24 mouse cellular contexts compared by ENCODE assay signal in the genomic region with DNA sequence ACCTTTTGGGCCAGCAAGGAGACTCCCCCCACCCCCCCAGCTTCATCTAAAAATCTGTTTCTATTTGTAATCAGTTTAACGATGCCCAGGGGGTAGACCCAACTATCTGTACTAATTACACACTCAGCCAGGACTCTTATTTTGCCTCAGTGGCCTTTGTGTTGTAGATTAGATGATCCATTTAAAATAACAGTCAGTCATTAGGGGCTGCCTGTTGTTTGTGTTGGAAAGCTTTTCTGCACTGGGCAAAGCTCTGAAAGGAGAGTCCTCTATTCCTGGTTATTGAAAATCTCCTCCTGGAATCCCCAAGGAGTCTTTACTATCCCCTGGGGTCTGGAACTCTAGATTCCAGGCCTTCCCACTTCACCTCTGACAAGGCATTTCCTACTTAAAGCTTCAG.
DNase-seq lines count a peak whose midpoint lies in the region; ATAC-seq and TF ChIP-seq lines count a peak whose summit lies in the region.
"Had no signal": no experiment of that assay in that cellular context is flagged by ENCODE, and none has a peak within 500 bp of the region (broad histone marks: within the 10 kb centered on the region; RNA-seq: fewer than 3 reads in every experiment).

No protein-coding gene starts in this region.

- DNase-seq in forebrain, embryonic 14.5 days (ENCODE audit: low spot score): peak; percentile 39
- no peak for DNase-seq in forebrain, postnatal 0 days
- peak; percentile 57 for DNase-seq in ZHBTc4 (ENCODE audit: low read depth, low spot score)
- peak; percentile 5 for DNase-seq in retina, embryonic 14.5 days (ENCODE audit: low spot score)
- no peak for DNase-seq in adrenal gland, postnatal 36 days
- DNase-seq in natural killer cell, adult 2 months (ENCODE audit: low spot score in 2 of 2): no peak
- DNase-seq in heart, embryonic 10.5 days (ENCODE audit: low spot score): no peak
- DNase-seq: adrenal gland, adult 2 months; adrenal gland, postnatal 14 days; B cell, adult 2 months; cerebellum, adult 18-20 months; cerebellum, adult 9-10 months; cerebellum, postnatal 14 days; gastrocnemius, postnatal 25 days; heart, adult 18-20 months; heart, postnatal 14 days; heart, postnatal 4 days had no signal

- peaks cover 10% of the 10 kb centered on the region for H3K4me1 ChIP-seq in forebrain, embryonic 14.5 days (ENCODE audit: control insufficient read depth, insufficient read depth, low read length)
- no peaks in the 10 kb centered on the region for H3K4me1 ChIP-seq in forebrain, postnatal 0 days (ENCODE audit: insufficient read depth)
- H3K4me1 ChIP-seq in heart, embryonic 10.5 days: peaks cover 4% of the 10 kb centered on the region; the same call in 1 of the 2 replicates
- H3K4me1 ChIP-seq: embryonic facial prominence, embryonic 12.5 days had no signal

- H3K36me3 ChIP-seq in forebrain, embryonic 14.5 days (ENCODE audit: control insufficient read depth, insufficient read depth, low read length): no peaks in the 10 kb centered on the region
- no peaks in the 10 kb centered on the region for H3K36me3 ChIP-seq in forebrain, postnatal 0 days (ENCODE audit: insufficient read depth)
- H3K36me3 ChIP-seq in heart, embryonic 10.5 days: no peaks in the 10 kb centered on the region
- H3K36me3 ChIP-seq: embryonic facial prominence, embryonic 12.5 days; heart, embryonic 13.5 days had no signal

- 21% methylated on average over 1 of the region's 1 CpGs for WGBS in forebrain, embryonic 14.5 days
- 27% methylated on average over 1 of the region's 1 CpGs for WGBS in forebrain, postnatal 0 days
- 40% methylated on average over 1 of the region's 1 CpGs for WGBS in heart, embryonic 10.5 days

- no peaks in the 10 kb centered on the region for H3K27me3 ChIP-seq in forebrain, embryonic 14.5 days (replicated peaks; ENCODE audit: control insufficient read depth, insufficient read depth, low read length)
- no peaks in the 10 kb centered on the region for H3K27me3 ChIP-seq in forebrain, postnatal 0 days (ENCODE audit: insufficient read depth, low read length)
- no peaks in the 10 kb centered on the region for H3K27me3 ChIP-seq in heart, embryonic 10.5 days (ENCODE audit: insufficient read depth, poor library complexity, severe bottlenecking)
- H3K27me3 ChIP-seq: CH12.LX; embryonic facial prominence, embryonic 12.5 days; forebrain, embryonic 13.5 days; heart, embryonic 13.5 days had no signal

- ATAC-seq in forebrain, embryonic 14.5 days: 0 out of 2 replicates have a peak, but pooled peaks have one; percentile 44
- no peak for ATAC-seq in forebrain, postnatal 0 days
- ATAC-seq: forebrain, embryonic 13.5 days; intestine, postnatal 0 days had no signal

- H3K27ac ChIP-seq in forebrain, embryonic 14.5 days (ENCODE audit: low read depth, low read length): no peak overlapping the region
- H3K27ac ChIP-seq in forebrain, postnatal 0 days (ENCODE audit: low read depth, low read length): no peak overlapping the region
- no peak overlapping the region for H3K27ac ChIP-seq in heart, embryonic 10.5 days
- H3K27ac ChIP-seq: embryonic facial prominence, embryonic 12.5 days; forebrain, embryonic 13.5 days; heart, embryonic 13.5 days; hindbrain, embryonic 14.5 days had no signal

- H3K4me2 ChIP-seq in forebrain, embryonic 14.5 days (ENCODE audit: low read length): no peak overlapping the region
- H3K4me2 ChIP-seq in forebrain, postnatal 0 days (ENCODE audit: low read depth): no peak overlapping the region
- H3K4me2 ChIP-seq: embryonic facial prominence, embryonic 12.5 days; forebrain, embryonic 13.5 days; heart, embryonic 13.5 days; hindbrain, embryonic 14.5 days had no signal

- H3K4me3 ChIP-seq in forebrain, embryonic 14.5 days (ENCODE audit: low read depth, low read length): no peak overlapping the region
- H3K4me3 ChIP-seq in forebrain, postnatal 0 days (ENCODE audit: low read depth, low read length): no peak overlapping the region
- H3K4me3 ChIP-seq in heart, embryonic 10.5 days: no peak overlapping the region
- H3K4me3 ChIP-seq: embryonic facial prominence, embryonic 12.5 days; erythroblast, embryonic 14.5 days; forebrain, embryonic 13.5 days; heart, embryonic 13.5 days had no signal

- H3K9ac ChIP-seq in forebrain, embryonic 14.5 days (ENCODE audit: low read length): no peak overlapping the region
- no peak overlapping the region for H3K9ac ChIP-seq in forebrain, postnatal 0 days
- H3K9ac ChIP-seq: embryonic facial prominence, embryonic 12.5 days; forebrain, embryonic 13.5 days; heart, embryonic 13.5 days; hindbrain, embryonic 14.5 days had no signal

- no peaks in the 10 kb centered on the region for H3K9me3 ChIP-seq in forebrain, embryonic 14.5 days (replicated peaks; ENCODE audit: control insufficient read depth, low read length)
- no peaks in the 10 kb centered on the region for H3K9me3 ChIP-seq in forebrain, postnatal 0 days (ENCODE audit: low read length)
- no peaks in the 10 kb centered on the region for H3K9me3 ChIP-seq in heart, embryonic 10.5 days
- H3K9me3 ChIP-seq: embryonic facial prominence, embryonic 12.5 days; forebrain, embryonic 13.5 days; heart, embryonic 13.5 days had no signal

- no peak for TF ChIP-seq CTCF in forebrain, postnatal 0 days (IDR thresholded peaks at IDR 0.05; ENCODE audit: low read depth)

Comparison
In these comparisons a context has a peak if more than half of its experiments do, and no peak if none do; other contexts are left out.
1. DNase-seq: peak in forebrain, embryonic 14.5 days (single experiment), ZHBTc4 (single experiment) and retina, embryonic 14.5 days (single experiment); none in forebrain, postnatal 0 days (single experiment), adrenal gland, postnatal 36 days (0 of 2), natural killer cell, adult 2 months (0 of 2) and heart, embryonic 10.5 days (single experiment).